Mouse (Mus musculus) spleen, postnatal 14 days (tissue): ENCODE results near the gene Tanc1.

Source experiments
- DNase-seq, 2 experiments: peaks; one replicate each; pipeline ENCODE4 v3.0.0; 2021 to 2022; ENCODE audit warnings: low spot score in 2 of 2

The Tanc1 gene

GRCm38 (mm10) chr2:59612733-59613473 lies 1.1 kb downstream of the Tanc1 start:
- no peak for DNase-seq

GRCm38 (mm10) chr2:59613474-59614019 lies 1.7 kb downstream of the Tanc1 start:
- DNase-seq = no peak

- DNase-seq = no peak
Observed at GRCm38 (mm10) chr2:59616890-59617289, 5.0 kb downstream of the Tanc1 start.

- no peak for DNase-seq
Observed at GRCm38 (mm10) chr2:59618996-59619395, 7.2 kb downstream of the Tanc1 start.

- no peak for DNase-seq
Observed at GRCm38 (mm10) chr2:59620601-59621000, 8.8 kb downstream of the Tanc1 start.

GRCm38 (mm10) chr2:59622514-59623139 lies 10.8 kb downstream of the Tanc1 start:
- no peak for DNase-seq

- DNase-seq = no peak
Observed at GRCm38 (mm10) chr2:59623858-59624257, 12.0 kb downstream of the Tanc1 start.

- DNase-seq = no peak
Observed at GRCm38 (mm10) chr2:59625416-59625815, 13.6 kb downstream of the Tanc1 start.

GRCm38 (mm10) chr2:59625927-59626326 lies 14.1 kb downstream of the Tanc1 start:
- DNase-seq = no peak

GRCm38 (mm10) chr2:59626422-59626821 lies 14.6 kb downstream of the Tanc1 start:
- no peak for DNase-seq

- no peak for DNase-seq
Observed at GRCm38 (mm10) chr2:59627502-59627901, 15.7 kb downstream of the Tanc1 start.

- no peak for DNase-seq
Observed at GRCm38 (mm10) chr2:59628057-59628901, 16.4 kb downstream of the Tanc1 start.

- DNase-seq = no peak
Observed at GRCm38 (mm10) chr2:59629829-59630228, 18.0 kb downstream of the Tanc1 start.

- DNase-seq = no peak
Observed at GRCm38 (mm10) chr2:59631406-59631805, 19.6 kb downstream of the Tanc1 start.

GRCm38 (mm10) chr2:59633761-59634430 lies 22.1 kb downstream of the Tanc1 start:
- DNase-seq = no peak

GRCm38 (mm10) chr2:59637040-59637785 lies 25.4 kb downstream of the Tanc1 start:
- DNase-seq = no peak

GRCm38 (mm10) chr2:59642722-59643121 lies 30.9 kb downstream of the Tanc1 start:
- no peak for DNase-seq

GRCm38 (mm10) chr2:59644816-59645215 lies 33.0 kb downstream of the Tanc1 start:
- no peak for DNase-seq

- DNase-seq = no peak
Observed at GRCm38 (mm10) chr2:59645515-59645914, 33.7 kb downstream of the Tanc1 start.

- DNase-seq = no peak
Observed at GRCm38 (mm10) chr2:59646740-59647390, 35.0 kb downstream of the Tanc1 start.
